In genomic region chr13:59661387-59661786, GRCm38 (mm10) we compare ENCODE assay signal across 26 mouse cellular contexts. TPM values are rescaled to one million over a fixed set of nuclear protein-coding genes. Genes with fewer than 3 reads are reported as not detected.
A peak's percentile ranks its signal among the peaks of the same experiment; 100 is the strongest.
DNase-seq lines count a peak whose midpoint lies in the region; ATAC-seq and TF ChIP-seq lines count a peak whose summit lies in the region.
"Had no signal": no experiment of that assay in that cellular context is flagged by ENCODE, and none has a peak within 500 bp of the region (broad histone marks: within the 10 kb centered on the region; RNA-seq: fewer than 3 reads in every experiment).

No protein-coding gene starts in this region.

- H3K27ac ChIP-seq in lung, postnatal 0 days (ENCODE audit: low read length) = no peak overlapping the region
- H3K27ac ChIP-seq in small intestine, adult 2 months (ENCODE audit: insufficient read depth, low read depth, low read length) = peak overlapping the region; percentile 55
- H3K27ac ChIP-seq: forebrain, embryonic 10.5 days; forebrain, embryonic 15.5 days; heart, embryonic 15.5 days; hindbrain, embryonic 10.5 days; hindbrain, embryonic 13.5 days had no signal

- TF ChIP-seq CTCF in lung, postnatal 0 days (IDR thresholded peaks at IDR 0.05) = no peak
- no peak for TF ChIP-seq CTCF in small intestine, adult 2 months (IDR thresholded peaks at IDR 0.05; ENCODE audit: extremely low read depth, insufficient read length, insufficient replicate concordance, low read depth, low read length)

- H3K4me3 ChIP-seq in lung, postnatal 0 days (ENCODE audit: low read depth, low read length) = no peak overlapping the region
- no peak overlapping the region for H3K4me3 ChIP-seq in small intestine, adult 2 months (ENCODE audit: low read depth, low read length)
- H3K4me3 ChIP-seq: forebrain, embryonic 10.5 days; forebrain, embryonic 15.5 days; heart, embryonic 12.5 days; heart, embryonic 15.5 days; hindbrain, embryonic 10.5 days; hindbrain, embryonic 13.5 days had no signal

- H3K4me2 ChIP-seq in lung, postnatal 0 days (replicated peaks; ENCODE audit: low read depth, low read length) = no peak overlapping the region
- H3K4me2 ChIP-seq: forebrain, embryonic 15.5 days; heart, embryonic 12.5 days; heart, embryonic 15.5 days; hindbrain, embryonic 13.5 days had no signal

- peaks cover 6% of the 10 kb centered on the region; the same call in 1 of the 2 replicates for H3K36me3 ChIP-seq in lung, postnatal 0 days (ENCODE audit: insufficient read depth, low read length)
- peaks cover 34% of the 10 kb centered on the region for H3K36me3 ChIP-seq in small intestine, adult 2 months (ENCODE audit: control insufficient read depth, insufficient read depth, low read length)

- ATAC-seq in lung, postnatal 0 days = peak; percentile 18; the same call in 1 of the 2 replicates
- ATAC-seq: forebrain, embryonic 15.5 days; hindbrain, embryonic 16.5 days had no signal

- no peaks in the 10 kb centered on the region for H3K27me3 ChIP-seq in lung, postnatal 0 days (replicated peaks; ENCODE audit: insufficient read depth, low read length)
- no peaks in the 10 kb centered on the region for H3K27me3 ChIP-seq in small intestine, adult 2 months (ENCODE audit: control insufficient read depth, insufficient read depth, low read length)
- H3K27me3 ChIP-seq: forebrain, embryonic 15.5 days; heart, embryonic 12.5 days; heart, embryonic 15.5 days; hindbrain, embryonic 13.5 days had no signal

- 69% methylated on average over 8 of the region's 8 CpGs for WGBS in lung, postnatal 0 days
- WGBS in small intestine, adult 2 months = 41% methylated on average over 8 of the region's 8 CpGs

- H3K4me1 ChIP-seq in lung, postnatal 0 days (ENCODE audit: insufficient read depth, low read depth, low read length) = peaks cover 4% of the 10 kb centered on the region; the same call in 1 of the 2 replicates
- peaks cover 20% of the 10 kb centered on the region; the same call in 1 of the 2 replicates for H3K4me1 ChIP-seq in small intestine, adult 2 months (ENCODE audit: control insufficient read depth, insufficient read depth, insufficient read length, low read length)

- TF ChIP-seq EP300 in lung, postnatal 0 days (IDR thresholded peaks at IDR 0.05) = no peak

- no peak for TF ChIP-seq POLR2A in small intestine, adult 2 months (IDR thresholded peaks at IDR 0.05; ENCODE audit: low read depth, low read length)

- no peaks in the 10 kb centered on the region for H3K9me3 ChIP-seq in lung, postnatal 0 days (ENCODE audit: low read length)
- H3K9me3 ChIP-seq: forebrain, embryonic 10.5 days; forebrain, embryonic 15.5 days; heart, embryonic 12.5 days; heart, embryonic 15.5 days; hindbrain, embryonic 13.5 days had no signal

- no peak overlapping the region for H3K9ac ChIP-seq in lung, postnatal 0 days (replicated peaks; ENCODE audit: low read depth)
- H3K9ac ChIP-seq: forebrain, embryonic 15.5 days; heart, embryonic 12.5 days; heart, embryonic 15.5 days; hindbrain, embryonic 13.5 days had no signal

- DNase-seq in cerebellum, adult 11-12 months = peak; percentile 5
- DNase-seq in cerebellum, postnatal 4 days (ENCODE audit: low spot score in 2 of 2) = no peak
- peak; percentile 39 for DNase-seq in lung, postnatal 0 days (ENCODE audit: low spot score)
- DNase-seq in lung, postnatal 10 days = no peak
- no peak for DNase-seq in kidney, postnatal 36 days
- DNase-seq in ovary, postnatal 36 days (ENCODE audit: low spot score) = no peak
- DNase-seq: adrenal gland, adult 2 months; adrenal gland, postnatal 14 days; cerebellum, adult 11 months; cerebellum, adult 8-10 months; cerebellum, postnatal 10 days; cerebellum, postnatal 36 days; gastrocnemius, postnatal 25 days; heart, adult 18-20 months; heart, postnatal 10 days; heart, postnatal 36 days had no signal

RNA-seq across cellular contexts. Expression of gene Golm1, which starts 14.2 kb away (rescaled TPM):
- polyA plus RNA-seq in lung, postnatal 0 days (2015; fragmentation: Nextera tagmentation; extraction: Ambion mirVana) = 31.8 and 32.4 TPM in 2 replicates
- 25.2 and 29.1 TPM in 2 replicates for polyA plus RNA-seq in small intestine, adult 2 months (2012; rRNA removed)

RNA-seq across cellular contexts. Expression of gene 4921517D22Rik, which starts 32.5 kb away (rescaled TPM):
- not detected in 2 replicates for polyA plus RNA-seq in lung, postnatal 0 days (2015; fragmentation: Nextera tagmentation; extraction: Ambion mirVana)
- polyA plus RNA-seq in small intestine, adult 2 months (2012; rRNA removed) = not detected in 2 replicates
- polyA plus RNA-seq: adrenal gland, adult 2 months; embryonic facial prominence, embryonic 11.5 days; embryonic facial prominence, embryonic 14.5 days; forebrain, embryonic 10.5 days; forebrain, embryonic 15.5 days; heart, embryonic 12.5 days; heart, embryonic 15.5 days; hindbrain, embryonic 10.5 days; hindbrain, embryonic 13.5 days; hindbrain, embryonic 16.5 days had no signal

RNA-seq across cellular contexts. Expression of gene Spata31d1a, which starts 48.7 kb away (rescaled TPM):
- polyA plus RNA-seq in lung, postnatal 0 days (2015; fragmentation: Nextera tagmentation; extraction: Ambion mirVana) = 0.14 and 0.41 TPM in 2 replicates
- not detected in 2 replicates for polyA plus RNA-seq in small intestine, adult 2 months (2012; rRNA removed)
- polyA plus RNA-seq: adrenal gland, adult 2 months; embryonic facial prominence, embryonic 11.5 days; heart, embryonic 12.5 days; hindbrain, embryonic 13.5 days; hindbrain, embryonic 16.5 days had no signal

RNA-seq across cellular contexts. Expression of gene Spata31d1b, which starts 50.7 kb away (rescaled TPM):
- polyA plus RNA-seq in lung, postnatal 0 days (2015; fragmentation: Nextera tagmentation; extraction: Ambion mirVana) = not detected in 2 replicates
- not detected in 2 replicates for polyA plus RNA-seq in small intestine, adult 2 months (2012; rRNA removed)
- polyA plus RNA-seq: adrenal gland, adult 2 months; embryonic facial prominence, embryonic 11.5 days; forebrain, embryonic 15.5 days; heart, embryonic 12.5 days; heart, embryonic 15.5 days; hindbrain, embryonic 13.5 days had no signal

Comparison
In these comparisons a context has a peak if more than half of its experiments do, and no peak if none do; other contexts are left out.
1. DNase-seq: peak in cerebellum, adult 11-12 months (single experiment) and lung, postnatal 0 days (single experiment); none in cerebellum, postnatal 4 days (0 of 2), lung, postnatal 10 days (single experiment), kidney, postnatal 36 days (0 of 2) and ovary, postnatal 36 days (single experiment).